Mouse (Mus musculus): Measurements from ENCODE around the gene Snx10.
"Not testable (repeated sequence)": the region's sequence is repeated elsewhere in the genome, so short reads cannot be mapped to it uniquely, and the experiment has no call there.

Gene Snx10

DNA sequence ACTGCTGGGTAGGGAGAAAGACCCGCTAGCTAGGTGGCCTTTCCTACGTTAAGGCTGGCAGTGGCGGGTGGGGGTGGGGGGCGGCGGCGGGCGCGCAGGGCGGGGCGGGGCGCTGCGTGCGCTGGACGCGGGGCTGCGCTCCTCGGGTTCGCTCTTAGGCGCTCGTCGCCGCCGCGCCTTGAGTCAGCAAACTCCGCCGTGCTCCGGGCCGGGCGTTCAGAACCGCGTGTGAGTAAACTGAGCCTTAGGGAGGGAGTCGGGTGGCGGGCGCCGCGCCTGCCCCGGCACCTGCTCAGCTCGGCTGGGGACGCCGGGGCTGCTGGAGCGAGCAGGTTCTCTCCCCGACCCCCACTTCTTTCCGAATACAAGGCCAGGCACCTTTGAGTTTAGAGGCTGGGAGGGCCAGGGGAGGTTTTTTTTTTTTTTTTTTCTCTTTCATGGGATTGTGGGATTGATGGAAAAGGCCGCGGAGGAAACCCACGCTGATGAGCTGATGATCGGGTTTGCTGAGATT is at the start of gene Snx10:
Gene Snx10 (plus strand): TSS at position 95 of the 514 bp plus-strand sequence.
- DNase-seq: peak; percentile 42 to 46

GRCm38 (mm10) chr6:51479136-51479731 is 44.5 kb upstream of the Snx10 start:
- DNase-seq: no peak

DNA sequence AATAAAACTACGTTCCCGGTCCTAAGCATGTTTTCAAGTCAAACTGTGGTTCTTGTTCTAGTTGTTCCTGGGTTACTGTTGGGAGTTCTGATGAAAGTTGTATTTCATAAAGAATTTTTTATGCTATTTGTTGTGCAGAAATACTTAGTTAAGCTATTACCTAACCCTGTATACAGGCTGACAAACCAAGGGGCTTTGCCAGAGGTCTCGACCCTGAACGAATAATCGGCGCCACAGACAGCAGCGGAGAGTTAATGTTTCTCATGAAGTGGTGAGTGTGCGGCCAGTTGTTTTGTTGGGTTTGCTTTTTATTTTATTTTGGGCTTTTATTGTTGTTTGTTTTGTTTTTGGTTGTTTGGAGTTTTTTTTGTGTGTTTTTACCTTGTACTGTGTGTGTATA is 42.2 kb upstream of the Snx10 start:
- no peak for DNase-seq

GRCm38 (mm10) chr6:51483861-51484260 is 39.8 kb upstream of the Snx10 start:
- DNase-seq: no peak

DNA sequence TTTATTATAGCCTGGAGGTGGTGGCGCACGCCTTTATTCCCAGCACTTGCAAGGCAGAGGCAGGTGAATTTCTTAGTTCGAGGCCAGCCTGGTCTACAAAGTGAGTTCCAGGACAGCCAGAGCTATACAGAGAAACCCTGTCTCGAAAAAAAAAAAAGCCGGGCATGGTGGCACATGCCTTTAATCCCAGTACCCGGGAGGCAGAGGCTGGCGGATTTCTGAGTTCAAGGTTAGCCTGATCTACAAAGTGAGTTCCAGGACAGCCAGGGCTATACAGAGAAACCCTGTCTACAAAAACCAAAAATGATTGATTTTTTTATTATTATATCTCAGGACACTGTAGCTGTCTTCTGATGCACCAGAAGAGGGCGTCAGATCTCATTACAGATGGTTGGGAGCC is 39.1 kb upstream of the Snx10 start:
- not testable (repeated sequence) for DNase-seq

DNA sequence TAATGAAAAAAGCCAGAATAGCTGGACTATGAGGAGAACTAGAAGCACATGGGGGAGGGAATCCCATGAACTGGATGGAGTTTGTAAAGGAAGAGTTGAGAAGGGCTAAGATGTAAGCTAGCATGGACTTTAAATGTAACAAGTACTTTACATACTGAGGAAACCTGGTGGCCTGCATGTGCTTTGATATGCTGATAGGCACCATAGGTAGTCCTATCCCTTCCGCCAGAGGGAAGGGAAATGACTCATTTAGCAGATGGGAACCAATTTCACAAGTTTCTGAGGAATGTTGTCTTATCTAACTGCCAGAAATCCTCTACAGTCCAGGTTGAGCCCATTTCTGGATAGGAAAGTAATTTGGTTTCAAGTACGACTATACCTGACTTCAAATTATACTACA is 38.1 kb upstream of the Snx10 start:
- no peak for DNase-seq

DNA sequence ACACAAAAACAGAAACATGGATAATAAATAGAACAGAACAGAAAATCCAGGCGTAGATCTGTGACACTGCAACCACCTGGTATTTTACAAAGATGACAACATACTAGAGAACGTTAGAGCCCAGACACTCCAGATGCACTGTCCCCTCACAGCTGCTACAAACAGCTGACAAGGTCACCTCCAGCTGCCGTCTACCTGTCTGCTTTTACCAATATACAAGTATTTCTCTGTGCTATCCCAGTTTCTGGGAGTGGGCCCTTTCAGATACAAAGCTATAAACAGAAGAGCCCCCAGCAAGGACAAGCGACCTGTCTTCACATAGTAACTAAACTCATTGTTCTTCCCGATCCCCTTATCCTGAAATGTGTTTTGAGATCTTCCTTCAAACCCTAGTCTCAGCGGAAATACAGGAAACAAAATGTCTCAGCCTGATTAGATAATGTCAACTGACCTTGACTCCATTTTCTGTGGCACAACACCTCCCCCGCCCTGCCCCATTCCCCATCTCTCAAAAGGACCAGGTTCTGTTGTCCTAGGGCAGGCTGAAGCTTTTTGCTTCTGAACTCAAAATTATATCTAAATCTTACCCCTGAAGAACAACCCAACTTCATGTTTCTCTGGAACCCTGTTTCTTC is 37.5 kb upstream of the Snx10 start:
- DNase-seq: no peak

- DNase-seq: no peak
Measured at GRCm38 (mm10) chr6:51486731-51487130, 37.0 kb upstream of the Snx10 start.

- no peak for DNase-seq
Measured at GRCm38 (mm10) chr6:51489787-51490186, 33.9 kb upstream of the Snx10 start.

GRCm38 (mm10) chr6:51497321-51498111 is 26.2 kb upstream of the Snx10 start:
- DNase-seq: no peak

DNA sequence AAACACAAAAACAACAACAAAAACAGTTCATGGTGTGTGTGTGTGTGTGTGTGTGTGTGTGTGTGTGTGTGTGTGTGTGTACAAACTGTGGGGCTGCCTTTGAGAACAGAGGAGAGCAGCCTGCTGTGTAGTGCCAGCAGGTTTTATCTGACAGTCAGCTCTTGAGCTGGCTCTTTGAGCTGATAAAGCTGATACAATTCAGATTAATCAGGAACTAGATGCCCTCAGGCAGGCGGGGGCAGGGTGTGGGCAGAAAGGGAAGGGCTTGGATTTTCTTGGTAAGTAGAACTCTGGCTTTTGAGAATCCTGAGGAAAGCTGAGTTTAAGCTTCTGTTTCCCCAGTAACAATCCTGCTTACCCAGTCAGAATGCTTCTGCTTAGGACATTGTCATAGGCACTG is 18.0 kb upstream of the Snx10 start:
- DNase-seq: no peak

DNA sequence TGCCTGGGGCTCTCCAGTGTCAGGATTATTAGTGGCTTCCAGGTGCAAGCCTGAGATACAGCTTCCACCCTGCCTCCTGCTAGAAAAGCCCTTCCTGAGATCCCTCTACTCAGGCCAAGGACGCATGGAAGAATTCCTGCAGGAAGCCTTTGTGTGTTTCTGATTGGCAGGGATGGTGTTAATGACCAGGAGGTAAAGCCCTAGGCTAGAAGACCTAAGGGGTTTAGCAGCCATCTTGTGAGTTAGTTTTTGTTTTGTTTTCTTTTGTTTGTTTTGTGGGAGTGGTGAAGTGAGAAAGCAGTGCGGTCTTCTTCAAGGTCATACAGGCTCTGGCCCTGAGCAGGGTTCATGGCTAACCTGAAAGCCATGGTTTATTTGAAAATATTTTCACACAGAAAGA is 16.1 kb upstream of the Snx10 start:
- DNase-seq: no peak

DNA sequence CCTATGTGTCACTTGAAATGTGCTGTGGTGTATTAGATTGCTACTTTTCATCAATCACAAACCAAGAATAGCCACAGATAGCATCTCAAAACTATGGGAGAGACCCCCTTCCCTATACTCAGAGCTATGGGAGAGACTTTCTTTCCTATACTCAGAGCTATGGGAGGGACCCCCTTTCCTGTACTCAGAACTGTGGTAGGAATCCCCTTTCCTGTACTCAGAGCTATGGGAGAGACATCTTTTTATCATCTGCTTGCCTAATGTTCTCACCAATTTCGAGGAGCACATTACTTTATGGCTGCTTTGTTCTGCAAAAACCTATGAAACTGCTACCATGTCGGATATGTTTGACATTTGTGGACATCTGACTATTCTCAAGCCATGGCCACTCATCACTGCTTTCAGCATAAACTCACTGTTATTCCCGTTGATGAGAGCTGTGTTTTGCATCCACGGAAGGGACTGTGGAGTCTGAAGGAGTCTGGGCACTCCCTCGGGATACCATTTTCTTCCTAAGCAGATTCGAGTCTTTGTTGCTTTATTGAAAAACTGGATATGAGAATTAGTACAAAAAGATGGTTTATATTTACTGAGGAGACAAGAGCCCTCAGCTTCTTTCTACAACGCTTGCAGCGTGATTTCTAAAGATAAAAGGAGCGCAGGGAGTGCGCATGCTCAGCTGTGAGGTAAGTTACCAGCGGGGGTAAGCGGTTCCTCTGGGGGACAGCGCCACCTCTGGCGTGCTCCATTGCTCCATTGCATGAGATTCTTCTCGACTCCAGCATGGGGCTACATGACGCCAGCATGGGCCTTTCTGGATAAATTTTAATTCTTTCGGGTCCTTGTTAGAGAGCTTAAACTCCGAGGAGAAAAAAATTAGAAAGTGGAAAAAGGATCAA is 14.7 kb upstream of the Snx10 start:
- DNase-seq: peak; percentile 82 to 83

DNA sequence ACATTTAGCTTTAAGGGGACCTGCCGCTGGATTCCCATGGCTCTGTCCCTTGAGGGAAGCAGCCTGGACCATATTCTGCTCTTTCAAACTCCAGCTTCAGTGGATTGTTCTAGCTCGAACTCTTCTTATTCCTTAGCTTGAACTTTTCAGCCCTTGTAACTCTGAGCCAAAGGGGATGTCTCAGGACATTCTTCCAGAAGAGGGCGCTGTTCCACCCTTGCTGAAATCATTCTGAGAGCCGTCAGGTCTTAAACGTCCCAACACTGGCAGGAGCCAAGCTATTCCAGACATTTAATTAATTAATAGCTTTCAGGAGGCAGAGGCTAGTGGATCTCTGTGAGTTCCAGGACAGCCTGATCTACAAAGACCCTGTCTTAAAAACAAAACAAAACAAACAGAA is 13.6 kb upstream of the Snx10 start:
- peak; percentile 70 to 71 for DNase-seq

- no peak for DNase-seq
Measured at GRCm38 (mm10) chr6:51510946-51511345, 12.8 kb upstream of the Snx10 start.

DNA sequence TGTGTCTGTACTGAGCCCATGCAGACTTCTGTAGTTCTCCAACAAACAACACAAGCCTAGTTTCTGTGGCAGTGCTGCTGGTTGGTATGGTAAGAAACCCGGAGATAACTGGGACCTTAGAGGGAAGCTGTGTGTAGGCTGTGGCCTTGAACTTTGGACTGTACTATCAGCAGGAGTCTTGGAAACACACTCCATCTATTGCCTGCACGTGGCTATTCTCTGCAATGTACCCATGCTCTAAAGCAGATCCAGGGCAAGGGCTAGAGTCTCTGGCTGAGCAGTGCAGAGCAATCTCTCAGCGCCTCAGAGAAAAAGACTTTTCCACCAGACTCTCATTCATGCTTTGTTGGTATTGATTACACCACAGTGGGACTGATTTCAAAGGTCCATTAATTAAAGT is 10.0 kb upstream of the Snx10 start:
- no peak for DNase-seq

- DNase-seq: no peak
Measured at GRCm38 (mm10) chr6:51514860-51515259, 8.8 kb upstream of the Snx10 start.

DNA sequence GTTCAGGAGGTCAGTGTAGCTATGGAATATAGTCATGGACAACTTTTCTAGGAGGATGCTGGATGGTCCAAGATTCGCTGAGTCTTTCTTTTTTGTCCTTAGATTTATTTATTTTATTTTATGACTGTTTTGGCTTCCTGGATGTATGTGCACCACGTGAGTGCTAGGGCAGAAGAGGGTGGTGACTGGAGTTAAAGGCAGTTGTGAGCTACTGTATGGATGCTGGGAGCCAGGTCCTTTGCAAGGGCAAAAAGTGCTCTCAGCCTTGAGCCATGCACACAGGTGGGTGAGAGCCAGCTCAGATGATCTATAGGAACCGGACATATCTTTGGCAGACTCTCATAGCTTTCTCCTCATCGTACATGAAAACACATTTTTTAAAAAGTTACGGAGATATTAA is 391 bp upstream of the Snx10 start:
- no peak for DNase-seq

DNA sequence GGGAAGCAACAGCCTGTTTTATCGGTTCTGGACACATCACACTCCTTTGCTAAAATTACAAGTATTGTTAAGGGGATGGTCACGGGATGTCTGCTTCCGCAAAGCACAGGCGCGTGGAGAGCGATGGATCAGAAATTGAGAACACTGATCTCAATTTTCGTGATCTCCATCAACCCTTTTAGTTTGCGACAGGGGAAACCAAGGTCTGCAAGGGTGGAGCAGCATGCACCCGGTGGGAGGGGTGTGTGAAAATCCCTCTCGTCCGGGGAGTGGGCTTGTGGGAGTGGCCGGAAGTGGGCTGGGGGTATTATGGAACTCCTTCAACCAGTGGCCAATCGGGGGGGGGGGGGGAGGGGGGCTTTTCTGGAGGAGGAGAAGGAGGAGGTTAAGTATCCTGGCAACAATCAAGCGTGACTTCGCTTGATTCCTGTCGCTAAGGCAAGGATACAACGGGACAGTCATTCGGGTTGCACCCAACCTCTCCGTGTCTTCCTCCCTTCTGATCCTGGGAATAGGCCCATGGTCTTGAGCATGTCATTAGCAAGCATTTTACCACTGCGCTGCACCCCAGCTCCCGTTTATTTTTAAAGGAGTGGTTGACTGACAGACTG is 725 bp downstream of the Snx10 start:
- peak; percentile 51 to 55 for DNase-seq

DNA sequence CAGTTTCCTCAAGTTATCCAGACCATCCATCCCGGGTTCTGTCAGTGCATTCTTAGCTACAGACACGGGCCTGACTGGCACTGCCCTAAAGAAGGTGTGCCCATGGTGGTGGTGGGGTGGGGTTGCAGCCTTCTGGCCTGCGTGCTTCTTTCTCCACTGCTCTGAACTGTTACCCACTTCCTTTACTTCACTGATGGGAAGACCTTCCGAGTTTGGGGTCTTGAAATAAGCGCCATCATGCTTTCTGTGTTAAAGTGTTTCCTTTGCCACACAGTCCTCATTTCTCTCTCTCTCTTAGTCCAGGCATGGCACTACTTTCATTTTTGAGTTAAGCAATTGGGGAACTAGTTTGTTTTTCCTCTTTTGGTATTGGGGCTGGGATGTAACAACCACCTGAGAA is 1.3 kb downstream of the Snx10 start:
- DNase-seq: peak; percentile 26 to 32

DNA sequence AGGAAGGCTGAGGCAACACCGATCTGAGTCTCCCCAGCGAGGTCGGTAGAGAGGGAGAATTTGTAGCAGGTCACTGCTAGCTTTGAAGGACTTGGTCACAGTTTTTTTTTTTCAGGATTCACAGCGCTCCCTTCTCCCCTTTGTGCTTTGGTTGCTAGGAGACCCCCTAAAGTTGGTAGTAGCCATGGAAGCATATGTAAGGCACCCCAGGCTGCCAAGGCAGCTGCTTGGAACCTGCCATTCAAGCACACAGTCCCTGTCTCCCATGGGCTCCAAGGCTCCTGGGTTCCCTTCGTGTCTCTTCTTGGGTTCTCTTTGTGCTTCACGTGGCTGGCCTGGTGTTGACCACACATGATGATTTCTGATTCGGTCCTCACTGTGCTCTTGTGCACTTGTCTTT is 5.8 kb downstream of the Snx10 start:
- DNase-seq: no peak

- DNase-seq: no peak
Measured at GRCm38 (mm10) chr6:51533467-51534200, 9.9 kb downstream of the Snx10 start.

Measured in B cell, adult 2 months (primary cell).